14 mouse cellular contexts compared by ENCODE assay signal in the genomic region with DNA sequence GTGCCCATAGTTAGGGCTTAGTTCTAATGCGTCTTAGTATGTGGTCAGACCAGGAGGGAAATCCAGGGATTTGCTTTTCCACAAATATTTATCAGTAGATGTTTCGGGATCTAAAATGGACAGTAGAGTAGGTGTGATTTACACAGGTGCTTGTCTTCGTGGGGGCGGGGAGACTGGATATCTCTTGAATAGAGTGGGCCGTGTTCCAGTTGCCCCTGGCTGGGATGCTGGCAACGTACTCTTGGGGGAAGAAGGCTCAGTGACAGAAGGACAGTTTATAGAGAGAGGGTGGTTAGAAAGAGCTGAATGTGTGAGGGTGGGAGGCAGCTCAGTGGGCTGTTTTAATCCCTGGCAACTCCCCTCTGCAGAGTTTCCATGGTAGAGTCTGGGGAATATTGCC.
"Had no signal": no experiment of that assay in that cellular context is flagged by ENCODE, and none has a peak within 500 bp of the region (broad histone marks: within the 10 kb centered on the region; RNA-seq: fewer than 3 reads in every experiment).

No protein-coding gene starts in this region.

- H3K4me2 ChIP-seq: kidney, embryonic 15.5 days; liver, embryonic 13.5 days; midbrain, embryonic 11.5 days had no signal

- H3K9ac ChIP-seq: kidney, embryonic 15.5 days; liver, embryonic 13.5 days had no signal

- H3K27ac ChIP-seq: kidney, embryonic 15.5 days; liver, embryonic 13.5 days; stomach, postnatal 0 days had no signal

- H3K36me3 ChIP-seq: kidney, embryonic 15.5 days; liver, embryonic 13.5 days had no signal

- H3K4me3 ChIP-seq: kidney, embryonic 15.5 days; liver, embryonic 13.5 days had no signal

- H3K4me1 ChIP-seq: liver, embryonic 13.5 days had no signal

- DNase-seq: kidney, postnatal 10 days; kidney, postnatal 36 days; layer of hippocampus, postnatal 36 days; liver, embryonic 13.5 days; lung, adult 2 months; lung, postnatal 14 days; lung, postnatal 4 days; midbrain, embryonic 14.5 days; right cerebral cortex, postnatal 4 days; thymus, adult 2 months; thymus, postnatal 25 days had no signal

- H3K9me3 ChIP-seq: kidney, embryonic 15.5 days; liver, embryonic 13.5 days had no signal

- H3K27me3 ChIP-seq: liver, embryonic 13.5 days had no signal
